Mouse (Mus musculus) T-helper 17 cell (primary cell): ENCODE measurements around the gene Jade2.

Experiments used
- in situ Hi-C, 2 experiments: fragments of 300-600 bp; cut with MboI, MseI; formaldehyde crosslinking; loops; 1 replicate in 1 of 2; 2 replicates in 1 of 2; pipeline ENCODE4 v1.15.1; 2025; ENCODE audit warnings: high pct_unique_total_duplicates in 2 of 2

Gene Jade2

DNA sequence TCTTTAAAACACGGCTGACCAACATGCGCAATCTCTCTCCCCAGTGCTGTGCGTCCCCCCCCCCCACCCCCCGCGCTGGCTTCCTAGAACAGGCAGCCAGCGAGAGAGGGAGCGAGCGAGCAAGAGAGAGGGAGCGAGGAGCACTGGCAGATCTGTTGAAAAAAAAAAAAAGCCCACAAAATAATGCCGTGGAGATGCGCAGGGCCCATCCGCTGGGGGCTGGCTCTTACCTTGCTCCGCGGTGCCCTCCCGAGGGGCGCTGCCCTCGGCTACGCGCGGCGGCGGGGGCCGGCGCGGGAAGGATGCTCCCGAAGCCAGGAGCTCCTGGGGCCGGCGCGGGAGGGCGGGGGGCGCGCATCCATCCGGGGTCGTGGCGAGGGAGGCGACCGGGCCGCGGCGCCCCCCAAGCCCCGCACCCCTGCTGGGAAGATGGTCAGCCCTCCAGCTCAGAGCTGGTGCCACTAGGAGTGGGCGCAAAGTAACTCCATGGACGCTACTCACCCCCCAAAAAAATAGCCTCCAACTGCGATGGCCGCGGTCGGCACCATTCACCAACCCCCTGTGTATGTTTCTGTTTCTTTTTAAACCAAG is at the start of gene Jade2:
TSS of gene Jade2 (minus strand) at position 573 of the 591 bp plus-strand sequence.
- in situ Hi-C loops: no loop called here

DNA sequence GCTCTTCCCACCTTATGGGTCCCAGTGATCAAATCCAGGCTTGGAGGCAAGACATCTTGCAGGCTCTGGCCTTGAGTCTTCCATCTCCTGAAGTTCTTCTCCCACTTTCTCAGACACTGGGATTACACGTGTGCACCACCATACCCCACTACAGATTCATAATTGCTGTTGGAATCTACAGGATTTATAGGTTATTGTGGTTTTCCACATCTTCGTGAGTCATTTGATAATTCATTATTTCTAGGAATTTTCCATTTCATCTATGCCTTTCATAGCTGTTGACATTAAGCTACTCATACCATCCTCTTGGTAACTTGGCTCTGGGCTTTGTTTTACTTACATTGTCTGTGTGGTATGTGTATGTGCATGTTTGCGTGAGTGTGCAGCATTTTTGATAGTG is 46.8 kb upstream of the Jade2 start:
- in situ Hi-C loops: no loop called here

GRCm38 (mm10) chr11:51899691-51900090 is 42.2 kb upstream of the Jade2 start:
- in situ Hi-C loops: loop anchor here in 1 of 2 experiments (5.0 kb wide), 1 partner anchor 77 kb away; no protein-coding TSS in a partner anchor

DNA sequence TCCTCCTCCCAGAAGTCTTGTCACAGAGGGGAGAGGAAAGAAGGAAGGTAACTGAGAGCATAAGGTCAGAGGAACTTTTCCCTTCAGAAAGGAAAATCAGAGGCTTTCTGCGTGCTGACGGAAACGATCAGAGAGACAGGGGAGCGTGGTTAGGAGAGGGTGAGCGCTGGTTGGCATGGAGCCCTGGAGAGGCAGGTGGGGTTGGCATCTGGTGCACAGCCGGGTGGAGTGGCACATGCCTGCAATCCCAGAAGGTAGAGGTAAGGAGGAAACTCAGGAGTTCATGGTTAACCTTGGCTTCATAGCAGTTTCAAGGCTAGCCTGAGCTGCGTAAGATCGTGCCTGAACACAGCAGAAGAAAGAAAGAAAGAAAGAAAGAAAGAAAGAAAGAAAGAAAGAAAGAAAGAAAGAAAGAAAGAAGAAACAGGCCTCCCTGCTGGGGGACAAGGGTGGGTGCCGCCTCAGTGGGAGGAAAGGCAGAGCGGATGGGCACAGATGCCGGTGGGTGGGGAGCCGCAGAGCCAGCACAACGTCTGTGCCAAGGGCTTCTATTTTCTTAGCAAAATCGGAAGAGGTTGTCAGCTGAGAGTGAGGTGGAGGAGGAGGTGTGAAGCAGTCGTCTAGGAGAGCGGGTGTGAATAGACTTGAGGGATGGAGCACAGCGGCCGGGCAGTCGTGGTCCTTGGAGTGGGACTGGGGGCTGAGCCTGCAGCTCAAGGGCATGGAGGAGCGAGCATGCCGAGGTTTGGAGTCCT is 41.0 kb upstream of the Jade2 start:
- in situ Hi-C loops: loop anchor here in 1 of 2 experiments (5.0 kb wide), 1 partner anchor 76 kb away; no protein-coding TSS in a partner anchor

DNA sequence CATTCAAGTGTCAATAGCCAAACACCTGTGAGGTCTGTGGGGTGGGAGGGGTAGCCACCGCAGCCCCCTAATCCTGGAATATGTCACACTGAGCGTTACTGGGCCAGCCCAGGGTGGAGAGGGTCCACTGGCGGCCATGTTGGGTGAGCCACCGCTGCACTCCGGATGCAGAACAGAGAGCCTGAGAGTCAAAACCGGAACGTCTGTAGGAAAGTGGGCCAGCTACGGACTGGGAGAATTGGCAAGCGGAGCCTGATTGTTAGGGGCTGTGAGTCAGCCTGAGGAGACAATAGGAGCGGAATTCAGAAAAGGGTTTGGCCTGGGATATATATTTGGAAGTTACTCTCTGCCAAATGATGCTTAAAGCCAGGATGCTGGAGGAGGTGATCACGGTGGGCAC is 39.9 kb upstream of the Jade2 start:
- in situ Hi-C loops: loop anchor here in 1 of 2 experiments (5.0 kb wide), 1 partner anchor 75 kb away; no protein-coding TSS in a partner anchor

GRCm38 (mm10) chr11:51896012-51896411 is 38.6 kb upstream of the Jade2 start:
- in situ Hi-C loops: loop anchor here in 1 of 2 experiments (5.0 kb wide), 1 partner anchor 74 kb away; no protein-coding TSS in a partner anchor

GRCm38 (mm10) chr11:51885681-51886080 is 28.2 kb upstream of the Jade2 start:
- in situ Hi-C loops: no loop called here

DNA sequence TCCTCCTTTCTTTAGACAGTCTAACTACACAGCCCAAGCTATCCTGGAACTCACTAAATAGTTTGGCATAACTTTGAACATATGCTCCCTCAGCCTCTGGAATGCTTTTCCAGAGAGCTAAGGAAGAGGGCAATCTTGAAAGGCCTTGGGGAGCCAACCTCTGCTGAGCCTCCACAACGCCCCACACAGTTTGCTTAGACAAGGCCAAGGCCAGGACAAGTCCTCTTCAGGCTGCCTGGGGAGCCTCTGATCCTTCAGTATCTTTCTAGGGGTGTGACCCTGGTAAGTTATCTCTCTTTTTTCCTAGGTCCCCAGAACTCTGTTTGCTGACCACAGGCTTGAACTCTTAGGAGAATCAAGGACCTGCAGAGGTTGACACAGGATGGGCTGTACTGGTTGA is 26.6 kb upstream of the Jade2 start:
- in situ Hi-C loops: no loop called here

GRCm38 (mm10) chr11:51883670-51884069 is 26.2 kb upstream of the Jade2 start:
- in situ Hi-C loops: no loop called here

GRCm38 (mm10) chr11:51881776-51882175 is 24.3 kb upstream of the Jade2 start:
- in situ Hi-C loops: no loop called here

- in situ Hi-C loops: no loop called here
Measured at GRCm38 (mm10) chr11:51881041-51881730, 23.7 kb upstream of the Jade2 start.

- in situ Hi-C loops: no loop called here
Measured at GRCm38 (mm10) chr11:51876943-51877344, 19.5 kb upstream of the Jade2 start.

GRCm38 (mm10) chr11:51875792-51876195 is 18.3 kb upstream of the Jade2 start:
- in situ Hi-C loops: no loop called here

- in situ Hi-C loops: no loop called here
Measured at GRCm38 (mm10) chr11:51875086-51875485, 17.6 kb upstream of the Jade2 start.

- in situ Hi-C loops: no loop called here
Measured at GRCm38 (mm10) chr11:51874266-51875036, 17.0 kb upstream of the Jade2 start.

DNA sequence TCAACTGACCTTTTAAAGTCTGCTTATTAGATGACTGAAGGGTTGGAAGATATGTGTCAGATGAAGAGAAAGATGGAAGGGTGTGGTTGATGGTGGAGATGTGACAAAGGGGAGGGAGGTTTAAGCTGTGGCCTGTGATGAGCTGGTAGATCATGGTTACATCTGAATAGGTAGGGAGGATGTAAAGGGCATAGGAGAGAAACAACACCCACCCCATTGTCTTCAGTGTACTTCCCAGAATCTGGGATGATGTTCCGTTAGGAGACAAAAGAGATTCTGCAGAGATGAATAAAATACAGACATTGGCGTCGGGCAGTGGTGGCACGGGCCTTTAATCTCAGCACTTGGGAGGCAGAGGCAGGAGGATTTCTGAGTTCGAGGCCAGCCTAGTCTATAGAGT is 15.7 kb upstream of the Jade2 start:
- in situ Hi-C loops: no loop called here

DNA sequence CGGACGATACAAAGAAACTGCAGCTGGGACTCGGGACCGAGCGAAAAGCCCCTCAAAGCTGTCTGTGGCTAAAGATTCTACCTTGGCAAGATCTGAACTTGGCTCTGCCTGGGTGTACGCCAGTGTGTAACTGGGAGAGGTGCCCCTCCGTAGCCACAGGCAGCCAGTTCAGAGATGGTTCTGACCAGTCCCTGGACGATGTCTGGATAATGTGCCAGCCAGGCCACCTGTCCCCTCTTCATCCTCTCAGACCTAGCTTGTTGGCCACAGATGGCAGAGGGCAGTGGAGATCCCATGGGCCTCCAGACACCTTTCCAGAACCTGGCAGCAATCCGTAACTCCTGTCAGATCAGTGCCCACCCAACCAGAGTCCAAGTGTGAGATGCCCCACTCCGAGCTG is 9.8 kb upstream of the Jade2 start:
- in situ Hi-C loops: loop anchor here in 1 of 2 experiments (5.0 kb wide), 1 partner anchor 75 kb away; no protein-coding TSS in a partner anchor

DNA sequence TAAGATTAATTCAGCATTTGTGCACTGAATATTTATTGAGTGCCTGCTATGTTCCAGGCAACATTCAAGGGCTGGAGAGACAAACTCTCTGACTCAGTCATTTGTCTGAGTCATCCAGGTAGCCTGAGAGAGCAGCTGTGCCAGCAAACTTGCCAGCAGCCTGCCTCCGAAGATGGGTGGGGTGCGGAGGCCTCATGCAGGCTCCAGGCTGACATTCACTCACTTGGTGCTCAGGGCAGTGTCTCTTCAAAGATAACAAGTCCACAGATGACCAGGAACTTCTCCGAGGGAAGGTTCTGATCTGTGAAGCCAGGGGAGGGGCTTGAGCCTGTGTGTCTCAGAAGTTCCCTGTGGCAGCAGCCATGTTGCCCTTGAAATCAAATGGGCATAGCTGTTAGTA is 8.6 kb upstream of the Jade2 start:
- in situ Hi-C loops: loop anchor here in 1 of 2 experiments (5.0 kb wide), 1 partner anchor 76 kb away; no protein-coding TSS in a partner anchor

- in situ Hi-C loops: no loop called here
Measured at GRCm38 (mm10) chr11:51860666-51861065, 3.2 kb upstream of the Jade2 start.

DNA sequence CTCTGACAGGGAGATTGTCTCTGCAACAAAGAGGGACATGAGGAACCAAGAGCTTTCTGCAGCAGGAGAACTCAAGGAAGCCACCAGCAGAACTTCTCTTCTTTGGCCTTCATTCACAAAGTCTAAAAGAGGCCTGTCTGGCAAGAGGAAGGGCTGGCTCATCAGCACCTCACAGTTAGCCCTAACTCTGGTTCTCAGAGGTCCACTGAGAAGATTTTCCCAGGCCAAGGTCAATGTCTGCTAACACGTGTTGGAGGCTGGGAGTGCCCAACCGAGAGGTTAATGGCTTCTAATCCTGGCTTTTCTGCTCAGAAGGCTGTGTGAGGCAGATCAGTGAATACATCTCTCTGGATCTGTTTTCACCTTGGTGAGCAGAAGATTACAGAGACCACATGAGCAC is 2.1 kb upstream of the Jade2 start:
- in situ Hi-C loops: no loop called here

GRCm38 (mm10) chr11:51858528-51859051 is 1.1 kb upstream of the Jade2 start:
- in situ Hi-C loops: no loop called here
